Mouse (Mus musculus): ENCODE data around the gene Rcn1. TPM values are rescaled to one million over a fixed set of nuclear protein-coding genes. Genes with fewer than 3 reads are reported as not detected.

Rcn1 gene
- total RNA-seq (2023): 5.5 to 8.1 TPM (median 6.9 TPM) in 4 replicates

GRCm38 (mm10) chr2:105399085-105399891 is at the start of gene Rcn1:
Gene Rcn1, minus strand, starts transcription at chr2:105399319.

Other genes starting within 250 kb of the Rcn1 start
- not detected in 4 replicates for gene Them7, start 175.0 kb downstream of the Rcn1 start, total RNA-seq (2023)

Data from B cell, adult 62 days (primary cell).